Mouse (Mus musculus): Measurements from ENCODE around the gene Oxa1l. TPM values are rescaled to one million over a fixed set of nuclear protein-coding genes. Genes with fewer than 3 reads are reported as not detected.

The Oxa1l gene
- 52.0 and 58.1 TPM in 2 replicates for polyA plus RNA-seq (2014; fragmentation: Nextera tagmentation; extraction: Ambion mirVana)

- WGBS: under 1% methylated on average over 48 of the region's 48 CpGs
- Histone ChIP-seq H3K9me3 (ENCODE audit: control insufficient read depth, low read length) (no peaks in the 10 kb centered on the region), H3K27me3 (ENCODE audit: control insufficient read depth, insufficient read depth, low read length) (no peaks in the 10 kb centered on the region), H3K27ac (replicated peaks; ENCODE audit: low read depth, low read length) (peak within 1 kb of the TSS; percentile 65; the same call in 1 of the 2 replicates), H3K4me1 (ENCODE audit: control insufficient read depth, insufficient read depth, low read length) (0 out of 2 replicates have a peak, but pooled peaks cover 3% of the 10 kb centered on the region), H3K4me2 (ENCODE audit: low read depth, severe bottlenecking) (peak within 1 kb of the TSS; percentile 74), H3K4me3 (ENCODE audit: low read depth, low read length) (peak within 1 kb of the TSS; percentile 89), H3K36me3 (ENCODE audit: control insufficient read depth, insufficient read depth, low read length) (peaks cover 6% of the 10 kb centered on the region; the same call in 1 of the 2 replicates), H3K9ac (ENCODE audit: low read length) (peak within 1 kb of the TSS; percentile 96)
- ATAC-seq (ENCODE audit: insufficient number of reproducible peaks, low FRiP score, low TSS enrichment, low read depth) (peak; percentile 83), DNase-seq (ENCODE audit: low spot score) (peak; percentile 98)
Measured at GRCm38 (mm10) chr14:54360577-54361340, at the start of gene Oxa1l. Gene Oxa1l (plus strand): TSS chr14:54360834.

- no peak for DNase-seq (ENCODE audit: low spot score)
- Histone ChIP-seq H3K4me2 (ENCODE audit: low read depth, severe bottlenecking) (no peak overlapping the region), H3K4me1 (ENCODE audit: control insufficient read depth, insufficient read depth, low read length) (no peaks in the 10 kb centered on the region), H3K9ac (ENCODE audit: low read length) (no peak overlapping the region), H3K36me3 (ENCODE audit: control insufficient read depth, insufficient read depth, low read length) (no peaks in the 10 kb centered on the region), H3K9me3 (ENCODE audit: control insufficient read depth, low read length) (no peaks in the 10 kb centered on the region), H3K27ac (replicated peaks; ENCODE audit: low read depth, low read length) (no peak overlapping the region), H3K27me3 (ENCODE audit: control insufficient read depth, insufficient read depth, low read length) (no peaks in the 10 kb centered on the region), H3K4me3 (ENCODE audit: low read depth, low read length) (no peak overlapping the region)
- 40% methylated on average over 3 of the region's 3 CpGs for WGBS
- no peak for ATAC-seq (ENCODE audit: insufficient number of reproducible peaks, low FRiP score, low TSS enrichment, low read depth)
Measured at GRCm38 (mm10) chr14:54311763-54312162, 48.9 kb upstream of the Oxa1l start.

GRCm38 (mm10) chr14:54321556-54322376 lies 38.9 kb upstream of the Oxa1l start:
- no peak overlapping the region for H3K9ac ChIP-seq (ENCODE audit: low read length)
- DNase-seq (ENCODE audit: low spot score): no peak
- no peaks in the 10 kb centered on the region for H3K27me3 ChIP-seq (ENCODE audit: control insufficient read depth, insufficient read depth, low read length)
- no peak overlapping the region for H3K4me3 ChIP-seq (ENCODE audit: low read depth, low read length)
- 76% methylated on average over 18 of the region's 18 CpGs for WGBS
- no peaks in the 10 kb centered on the region for H3K36me3 ChIP-seq (ENCODE audit: control insufficient read depth, insufficient read depth, low read length)
- ATAC-seq (ENCODE audit: insufficient number of reproducible peaks, low FRiP score, low TSS enrichment, low read depth): no peak
- H3K9me3 ChIP-seq (ENCODE audit: control insufficient read depth, low read length): no peaks in the 10 kb centered on the region
- H3K27ac ChIP-seq (replicated peaks; ENCODE audit: low read depth, low read length): no peak overlapping the region
- H3K4me1 ChIP-seq (ENCODE audit: control insufficient read depth, insufficient read depth, low read length): no peaks in the 10 kb centered on the region
- no peak overlapping the region for H3K4me2 ChIP-seq (ENCODE audit: low read depth, severe bottlenecking)

GRCm38 (mm10) chr14:54324486-54324885 lies 36.1 kb upstream of the Oxa1l start:
- no peak overlapping the region for H3K27ac ChIP-seq (replicated peaks; ENCODE audit: low read depth, low read length)
- H3K36me3 ChIP-seq (ENCODE audit: control insufficient read depth, insufficient read depth, low read length): no peaks in the 10 kb centered on the region
- no peaks in the 10 kb centered on the region for H3K9me3 ChIP-seq (ENCODE audit: control insufficient read depth, low read length)
- no peaks in the 10 kb centered on the region for H3K4me1 ChIP-seq (ENCODE audit: control insufficient read depth, insufficient read depth, low read length)
- WGBS: 76% methylated on average over 5 of the region's 5 CpGs
- DNase-seq (ENCODE audit: low spot score) (no peak), ATAC-seq (ENCODE audit: insufficient number of reproducible peaks, low FRiP score, low TSS enrichment, low read depth) (no peak)
- no peaks in the 10 kb centered on the region for H3K27me3 ChIP-seq (ENCODE audit: control insufficient read depth, insufficient read depth, low read length)
- H3K4me2 ChIP-seq (ENCODE audit: low read depth, severe bottlenecking): no peak overlapping the region
- no peak overlapping the region for H3K9ac ChIP-seq (ENCODE audit: low read length)
- H3K4me3 ChIP-seq (ENCODE audit: low read depth, low read length): no peak overlapping the region

- DNase-seq (ENCODE audit: low spot score): no peak
- Histone ChIP-seq H3K36me3 (ENCODE audit: control insufficient read depth, insufficient read depth, low read length) (no peaks in the 10 kb centered on the region), H3K9ac (ENCODE audit: low read length) (no peak overlapping the region), H3K27me3 (ENCODE audit: control insufficient read depth, insufficient read depth, low read length) (no peaks in the 10 kb centered on the region), H3K4me1 (ENCODE audit: control insufficient read depth, insufficient read depth, low read length) (no peaks in the 10 kb centered on the region), H3K27ac (replicated peaks; ENCODE audit: low read depth, low read length) (no peak overlapping the region), H3K4me2 (ENCODE audit: low read depth, severe bottlenecking) (no peak overlapping the region), H3K4me3 (ENCODE audit: low read depth, low read length) (no peak overlapping the region), H3K9me3 (ENCODE audit: control insufficient read depth, low read length) (no peaks in the 10 kb centered on the region)
- ATAC-seq (ENCODE audit: insufficient number of reproducible peaks, low FRiP score, low TSS enrichment, low read depth): no peak
- 79% methylated on average over 2 of the region's 2 CpGs for WGBS
Measured at GRCm38 (mm10) chr14:54328548-54328947, 32.1 kb upstream of the Oxa1l start.

GRCm38 (mm10) chr14:54329201-54329600 lies 31.4 kb upstream of the Oxa1l start:
- no peaks in the 10 kb centered on the region for H3K9me3 ChIP-seq (ENCODE audit: control insufficient read depth, low read length)
- ATAC-seq (ENCODE audit: insufficient number of reproducible peaks, low FRiP score, low TSS enrichment, low read depth): no peak

GRCm38 (mm10) chr14:54331178-54331577 lies 29.5 kb upstream of the Oxa1l start:
- Histone ChIP-seq H3K27ac (replicated peaks; ENCODE audit: low read depth, low read length) (no peak overlapping the region), H3K4me1 (ENCODE audit: control insufficient read depth, insufficient read depth, low read length) (no peaks in the 10 kb centered on the region), H3K4me3 (ENCODE audit: low read depth, low read length) (no peak overlapping the region), H3K36me3 (ENCODE audit: control insufficient read depth, insufficient read depth, low read length) (no peaks in the 10 kb centered on the region), H3K27me3 (ENCODE audit: control insufficient read depth, insufficient read depth, low read length) (no peaks in the 10 kb centered on the region), H3K4me2 (ENCODE audit: low read depth, severe bottlenecking) (no peak overlapping the region), H3K9me3 (ENCODE audit: control insufficient read depth, low read length) (no peaks in the 10 kb centered on the region), H3K9ac (ENCODE audit: low read length) (no peak overlapping the region)
- 95% methylated on average over 1 of the region's 1 CpGs for WGBS
- ATAC-seq (ENCODE audit: insufficient number of reproducible peaks, low FRiP score, low TSS enrichment, low read depth) (no peak), DNase-seq (ENCODE audit: low spot score) (no peak)

More at GRCm38 (mm10) chr14:54329201-54329600, 31.4 kb upstream of the Oxa1l start:
- no peak for DNase-seq (ENCODE audit: low spot score)
- Histone ChIP-seq H3K36me3 (ENCODE audit: control insufficient read depth, insufficient read depth, low read length) (no peaks in the 10 kb centered on the region), H3K27ac (replicated peaks; ENCODE audit: low read depth, low read length) (no peak overlapping the region), H3K4me3 (ENCODE audit: low read depth, low read length) (no peak overlapping the region), H3K27me3 (ENCODE audit: control insufficient read depth, insufficient read depth, low read length) (no peaks in the 10 kb centered on the region), H3K9ac (ENCODE audit: low read length) (no peak overlapping the region), H3K4me1 (ENCODE audit: control insufficient read depth, insufficient read depth, low read length) (no peaks in the 10 kb centered on the region), H3K4me2 (ENCODE audit: low read depth, severe bottlenecking) (no peak overlapping the region)
- 43% methylated on average over 9 of the region's 9 CpGs for WGBS

- no peak overlapping the region for H3K27ac ChIP-seq (replicated peaks; ENCODE audit: low read depth, low read length)
Measured at GRCm38 (mm10) chr14:54332176-54333074, 28.2 kb upstream of the Oxa1l start.

More at GRCm38 (mm10) chr14:54332176-54333074, 28.2 kb upstream of the Oxa1l start:
- no peak for ATAC-seq (ENCODE audit: insufficient number of reproducible peaks, low FRiP score, low TSS enrichment, low read depth)
- no peak for DNase-seq (ENCODE audit: low spot score)
- no peak overlapping the region for H3K4me2 ChIP-seq (ENCODE audit: low read depth, severe bottlenecking)
- 86% methylated on average over 5 of the region's 5 CpGs for WGBS
- no peaks in the 10 kb centered on the region for H3K9me3 ChIP-seq (ENCODE audit: control insufficient read depth, low read length)
- no peak overlapping the region for H3K9ac ChIP-seq (ENCODE audit: low read length)
- no peaks in the 10 kb centered on the region for H3K27me3 ChIP-seq (ENCODE audit: control insufficient read depth, insufficient read depth, low read length)
- H3K4me1 ChIP-seq (ENCODE audit: control insufficient read depth, insufficient read depth, low read length): no peaks in the 10 kb centered on the region
- H3K36me3 ChIP-seq (ENCODE audit: control insufficient read depth, insufficient read depth, low read length): no peaks in the 10 kb centered on the region
- no peak overlapping the region for H3K4me3 ChIP-seq (ENCODE audit: low read depth, low read length)

Data from limb, embryonic 11.5 days (tissue).